In genomic region chr4:129770600-129770999, GRCm38 (mm10) we compare ENCODE assay signal across 19 mouse cellular contexts. TPM values are rescaled to one million over a fixed set of nuclear protein-coding genes. Genes with fewer than 3 reads are reported as not detected.
DNase-seq lines count a peak whose midpoint lies in the region.
"Had no signal": no experiment of that assay in that cellular context is flagged by ENCODE, and none has a peak within 500 bp of the region (broad histone marks: within the 10 kb centered on the region; RNA-seq: fewer than 3 reads in every experiment).

No protein-coding gene starts in this region.

- peak; percentile 65 for DNase-seq in heart, adult 11 months
- DNase-seq in heart, adult 8-10 months (ENCODE audit: low spot score) = no peak
- DNase-seq in thymus, adult 18-20 months = peak; percentile 58 to 71
- DNase-seq in thymus, postnatal 10 days (ENCODE audit: low spot score in 2 of 2) = peak; percentile 67
- peak; percentile 68 to 78 for DNase-seq in thymus, postnatal 36 days
- DNase-seq in spleen, adult 18-20 months = no peak
- no peak for DNase-seq in gastrocnemius, postnatal 25 days
- no peak for DNase-seq in layer of hippocampus, adult 18-20 months (ENCODE audit: low spot score in 2 of 2)
- DNase-seq: adrenal gland, adult 8-10 months; adrenal gland, postnatal 25 days; cerebellum, adult 18-20 months; cerebellum, adult 9-10 months; cerebellum, postnatal 25 days; forebrain, postnatal 0 days; gastrocnemius, adult 2 months; gastrocnemius, postnatal 14 days; heart, adult 2 months; heart, postnatal 14 days; heart, postnatal 4 days had no signal

RNA-seq across cellular contexts. Expression of gene Khdrbs1, which starts 28.5 kb away (rescaled TPM):
- total RNA-seq in heart, adult 8-10 months (2022) = 10 to 100 TPM; 33.9 to 38.6 (median 37.7) TPM
- 10 to 100 TPM; 21.5 to 25.7 TPM for total RNA-seq in gastrocnemius, postnatal 25 days (2021)
- 10 to 100 TPM; 82.7 to 88.7 TPM for total RNA-seq in layer of hippocampus, adult 18-20 months (2021)

RNA-seq across cellular contexts. Expression of gene Ptp4a2, which starts 40.4 kb away (rescaled TPM):
- 100 to 1,000 TPM; 196 to 239 (median 228) TPM for total RNA-seq in heart, adult 8-10 months (2022)
- 100 to 1,000 TPM; 556 to 584 TPM for total RNA-seq in gastrocnemius, postnatal 25 days (2021)
- 100 to 1,000 TPM; 142 to 143 TPM for total RNA-seq in layer of hippocampus, adult 18-20 months (2021)

Comparison
In these comparisons a context has a peak if more than half of its experiments do, and no peak if none do; other contexts are left out.
1. DNase-seq: peak in heart, adult 11 months (single experiment), thymus, adult 18-20 months (2 of 2), thymus, postnatal 10 days (2 of 2) and thymus, postnatal 36 days (2 of 2); none in heart, adult 8-10 months (single experiment), spleen, adult 18-20 months (0 of 2), gastrocnemius, postnatal 25 days (single experiment) and layer of hippocampus, adult 18-20 months (0 of 2).